Mouse (Mus musculus): ENCODE data around the gene Olfr350. TPM values are rescaled to one million over a fixed set of nuclear protein-coding genes. Genes with fewer than 3 reads are reported as not detected.

Olfr350 gene
- polyA plus RNA-seq (2012; ENCODE audit: insufficient read depth, insufficient read length, low replicate concordance, missing spikeins) = not detected in 2 replicates

DNA sequence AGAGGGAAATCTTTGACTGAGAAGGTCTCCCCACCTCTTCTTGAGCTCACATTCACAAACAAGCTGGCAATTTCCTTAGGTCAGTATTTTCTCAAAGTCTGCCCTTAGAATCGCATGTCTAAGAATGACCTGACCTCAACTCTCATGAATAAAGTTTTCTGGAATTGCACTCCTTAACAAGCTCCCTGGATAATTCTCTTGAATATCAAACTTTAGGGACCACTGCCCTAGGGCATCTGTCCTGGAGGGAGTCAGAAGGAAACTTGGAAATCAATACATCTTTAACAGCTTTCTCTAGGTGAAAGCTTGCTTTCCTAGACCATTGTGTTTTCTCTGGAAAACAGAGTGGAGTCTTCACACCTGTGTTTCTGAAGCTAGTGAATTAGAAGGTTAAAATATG lies at the start of gene Olfr350:
Gene Olfr350, plus strand, starts transcription at position 301 of the 400 bp plus-strand sequence.
- Histone ChIP-seq H3K27ac (ENCODE audit: insufficient read depth, low read depth, low read length) (no peak within 1 kb of the TSS), H3K4me3 (ENCODE audit: insufficient read depth, low read depth, low read length) (no peak within 1 kb of the TSS), H3K4me1 (ENCODE audit: control insufficient read depth, insufficient read depth, low read length) (no peaks in the 10 kb centered on the region)
- 90% methylated on average over 1 of the region's 1 CpGs for WGBS
- TF ChIP-seq CTCF (IDR thresholded peaks at IDR 0.05; ENCODE audit: insufficient read depth, low read depth, low read length) (no peak), POLR2A (IDR thresholded peaks at IDR 0.05; ENCODE audit: insufficient read depth, low read depth, low read length) (no peak)

DNA sequence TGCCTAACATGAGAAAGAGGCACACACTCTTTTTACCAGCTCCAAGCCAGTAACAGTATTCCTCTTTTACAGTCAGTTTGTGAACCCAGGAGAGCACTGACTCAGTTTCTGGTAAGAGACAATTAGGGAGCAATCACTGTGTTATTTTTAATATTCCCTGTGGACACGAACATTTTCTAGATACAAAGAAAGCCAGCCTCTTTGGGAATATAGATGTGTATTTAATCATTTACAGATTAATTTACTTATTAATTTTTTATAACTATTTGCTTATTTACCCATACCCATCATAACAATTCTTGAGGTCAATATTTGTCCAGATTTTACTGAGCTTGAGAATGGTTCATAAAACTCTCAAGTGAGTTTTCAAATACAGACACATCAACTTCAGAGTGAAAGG lies 29.2 kb upstream of the Olfr350 start, which contains the start of gene Olfr3:
Gene Olfr3, minus strand, starts transcription at position 101 of the 400 bp plus-strand sequence.
- H3K4me3 ChIP-seq (ENCODE audit: insufficient read depth, low read depth, low read length) = no peak within 1 kb of the TSS
- TF ChIP-seq POLR2A (IDR thresholded peaks at IDR 0.05; ENCODE audit: insufficient read depth, low read depth, low read length) = no peak
- no peak for TF ChIP-seq CTCF (IDR thresholded peaks at IDR 0.05; ENCODE audit: insufficient read depth, low read depth, low read length)
- 70% methylated on average over 1 of the region's 1 CpGs for WGBS
- no peaks in the 10 kb centered on the region for H3K4me1 ChIP-seq (ENCODE audit: control insufficient read depth, insufficient read depth, low read length)
- H3K27ac ChIP-seq (ENCODE audit: insufficient read depth, low read depth, low read length) = no peak within 1 kb of the TSS

DNA sequence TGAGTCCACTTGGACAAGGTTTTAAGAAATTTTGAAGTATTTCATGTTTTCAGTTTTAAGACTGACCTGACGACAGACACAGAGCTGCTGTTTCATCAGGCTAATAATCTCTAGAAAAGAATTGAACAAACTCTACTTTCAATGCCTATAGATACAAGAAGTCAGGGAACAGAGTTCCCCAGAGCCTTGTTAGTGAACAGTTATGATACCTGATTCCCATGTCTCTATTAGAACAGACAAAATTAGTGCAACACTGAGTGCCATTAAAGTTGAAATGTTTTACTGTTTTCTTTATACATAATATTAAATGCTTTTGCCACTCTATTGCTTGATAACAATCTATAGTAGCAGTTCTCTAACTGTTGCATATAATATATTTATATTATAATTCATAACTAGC lies 16.4 kb downstream of the Olfr350 start, which contains the start of gene Olfr351:
Gene Olfr351, minus strand, starts transcription at position 101 of the 400 bp plus-strand sequence.
- Histone ChIP-seq H3K4me3 (ENCODE audit: insufficient read depth, low read depth, low read length) (no peak within 1 kb of the TSS), H3K4me1 (ENCODE audit: control insufficient read depth, insufficient read depth, low read length) (no peaks in the 10 kb centered on the region), H3K27ac (ENCODE audit: insufficient read depth, low read depth, low read length) (no peak within 1 kb of the TSS)
- TF ChIP-seq POLR2A (IDR thresholded peaks at IDR 0.05; ENCODE audit: insufficient read depth, low read depth, low read length) (no peak), CTCF (IDR thresholded peaks at IDR 0.05; ENCODE audit: insufficient read depth, low read depth, low read length) (no peak)
- 86% methylated on average over 1 of the region's 1 CpGs for WGBS

DNA sequence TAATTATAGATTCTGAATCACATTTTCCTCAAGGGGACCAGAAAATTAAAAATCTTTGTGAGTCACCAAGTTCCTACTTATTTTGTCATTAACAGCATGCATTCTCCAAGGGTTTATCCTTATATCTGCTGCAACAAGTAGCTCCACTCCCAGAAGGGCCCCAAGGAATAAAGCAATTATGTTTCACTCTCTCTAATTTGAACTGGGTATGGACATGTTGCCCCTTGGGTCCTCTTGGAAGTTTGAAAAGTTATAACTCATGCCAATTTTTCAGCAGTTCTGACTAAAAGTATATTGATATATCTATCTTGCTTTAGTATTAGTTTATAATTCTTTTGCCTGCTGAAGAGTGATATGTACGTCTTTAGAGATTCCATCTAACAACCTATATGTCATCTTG lies 22.1 kb downstream of the Olfr350 start, which contains the start of gene Olfr352:
Gene Olfr352, plus strand, starts transcription at position 301 of the 400 bp plus-strand sequence.
- Histone ChIP-seq H3K4me1 (ENCODE audit: control insufficient read depth, insufficient read depth, low read length) (no peaks in the 10 kb centered on the region), H3K4me3 (ENCODE audit: insufficient read depth, low read depth, low read length) (no peak within 1 kb of the TSS), H3K27ac (ENCODE audit: insufficient read depth, low read depth, low read length) (no peak within 1 kb of the TSS)
- 83% methylated on average over 1 of the region's 1 CpGs for WGBS
- TF ChIP-seq POLR2A (IDR thresholded peaks at IDR 0.05; ENCODE audit: insufficient read depth, low read depth, low read length) (no peak), CTCF (IDR thresholded peaks at IDR 0.05; ENCODE audit: insufficient read depth, low read depth, low read length) (no peak)

DNA sequence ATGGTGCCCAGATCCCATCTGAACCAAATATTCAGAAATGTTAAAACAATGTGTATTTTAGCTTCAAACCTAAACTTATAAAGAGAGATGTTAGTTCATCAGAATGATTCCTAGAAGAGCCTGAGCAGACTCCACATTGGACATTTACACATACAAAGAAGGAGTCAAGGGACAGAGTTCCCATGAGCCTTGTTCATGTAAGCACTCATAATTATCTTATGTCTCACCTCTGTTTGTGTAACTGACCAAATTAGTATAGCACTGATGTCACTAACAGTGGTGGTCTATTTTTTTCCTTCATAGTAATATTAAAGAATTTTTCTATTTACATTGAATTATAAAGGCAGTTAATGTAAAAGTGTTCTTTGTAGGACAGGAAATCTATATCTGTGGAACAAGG lies 46.7 kb downstream of the Olfr350 start, which contains the start of gene Olfr353:
Gene Olfr353, minus strand, starts transcription at position 101 of the 400 bp plus-strand sequence.
- TF ChIP-seq POLR2A (IDR thresholded peaks at IDR 0.05; ENCODE audit: insufficient read depth, low read depth, low read length) (no peak), CTCF (IDR thresholded peaks at IDR 0.05; ENCODE audit: insufficient read depth, low read depth, low read length) (no peak)
- no peak within 1 kb of the TSS for H3K27ac ChIP-seq (ENCODE audit: insufficient read depth, low read depth, low read length)
- H3K4me1 ChIP-seq (ENCODE audit: control insufficient read depth, insufficient read depth, low read length) = no peaks in the 10 kb centered on the region
- no peak within 1 kb of the TSS for H3K4me3 ChIP-seq (ENCODE audit: insufficient read depth, low read depth, low read length)

DNA sequence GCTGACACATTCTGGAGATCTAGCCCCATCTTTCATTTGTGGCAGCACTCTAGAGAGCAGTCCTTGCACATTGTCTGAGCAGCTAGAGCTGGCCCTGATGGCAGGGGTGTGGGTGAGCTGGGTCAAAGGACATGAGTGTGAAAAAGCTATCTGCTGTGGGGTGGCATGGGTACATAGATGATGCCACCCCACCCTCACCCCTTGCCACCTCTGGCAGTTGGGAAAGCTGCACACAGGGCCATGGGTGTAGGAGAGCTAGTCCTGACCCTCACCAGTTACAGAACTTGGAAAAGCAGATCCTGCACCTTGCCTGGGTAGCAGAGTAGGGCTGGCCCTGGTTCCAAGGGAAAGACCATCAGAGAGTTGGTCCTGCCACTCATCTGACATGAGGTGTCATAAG lies 51.0 kb downstream of the Olfr350 start:
- TF ChIP-seq CTCF (IDR thresholded peaks at IDR 0.05; ENCODE audit: insufficient read depth, low read depth, low read length) (no peak), POLR2A (IDR thresholded peaks at IDR 0.05; ENCODE audit: insufficient read depth, low read depth, low read length) (no peak)
- H3K4me1 ChIP-seq (ENCODE audit: control insufficient read depth, insufficient read depth, low read length) = no peaks in the 10 kb centered on the region
- H3K27ac ChIP-seq (ENCODE audit: insufficient read depth, low read depth, low read length) = no peak overlapping the region
- H3K4me3 ChIP-seq (ENCODE audit: insufficient read depth, low read depth, low read length) = no peak overlapping the region

Other genes with a start within 250 kb of the Olfr350 start
- gene Olfr345, start 206.3 kb upstream of the Olfr350 start, polyA plus RNA-seq (2012; ENCODE audit: insufficient read depth, insufficient read length, low replicate concordance, missing spikeins) = not detected in 2 replicates
- not detected in 2 replicates for gene Olfr346, start 160.5 kb upstream of the Olfr350 start, polyA plus RNA-seq (2012; ENCODE audit: insufficient read depth, insufficient read length, low replicate concordance, missing spikeins)
- not detected in 2 replicates for gene Olfr347, start 114.4 kb upstream of the Olfr350 start, polyA plus RNA-seq (2012; ENCODE audit: insufficient read depth, insufficient read length, low replicate concordance, missing spikeins)
- gene Olfr348, start 62.0 kb upstream of the Olfr350 start, polyA plus RNA-seq (2012; ENCODE audit: insufficient read depth, insufficient read length, low replicate concordance, missing spikeins) = not detected in 2 replicates
- gene Olfr50, start 55.8 kb upstream of the Olfr350 start, polyA plus RNA-seq (2012; ENCODE audit: insufficient read depth, insufficient read length, low replicate concordance, missing spikeins) = not detected in 2 replicates
- gene Olfr3, start 29.3 kb upstream of the Olfr350 start, polyA plus RNA-seq (2012; ENCODE audit: insufficient read depth, insufficient read length, low replicate concordance, missing spikeins) = not detected in 2 replicates
- gene Olfr351, start 16.4 kb downstream of the Olfr350 start, polyA plus RNA-seq (2012; ENCODE audit: insufficient read depth, insufficient read length, low replicate concordance, missing spikeins) = not detected in 2 replicates
- gene Olfr352, start 22.1 kb downstream of the Olfr350 start, polyA plus RNA-seq (2012; ENCODE audit: insufficient read depth, insufficient read length, low replicate concordance, missing spikeins) = not detected in 2 replicates
- not detected in 2 replicates for gene Olfr353, start 46.6 kb downstream of the Olfr350 start, polyA plus RNA-seq (2012; ENCODE audit: insufficient read depth, insufficient read length, low replicate concordance, missing spikeins)
- gene Olfr354, start 59.4 kb downstream of the Olfr350 start, polyA plus RNA-seq (2012; ENCODE audit: insufficient read depth, insufficient read length, low replicate concordance, missing spikeins) = not detected in 2 replicates
- gene Olfr355, start 82.6 kb downstream of the Olfr350 start, polyA plus RNA-seq (2012; ENCODE audit: insufficient read depth, insufficient read length, low replicate concordance, missing spikeins) = not detected in 2 replicates
- gene Olfr356, start 90.8 kb downstream of the Olfr350 start, polyA plus RNA-seq (2012; ENCODE audit: insufficient read depth, insufficient read length, low replicate concordance, missing spikeins) = not detected in 2 replicates
- gene Olfr357, start 147.5 kb downstream of the Olfr350 start, polyA plus RNA-seq (2012; ENCODE audit: insufficient read depth, insufficient read length, low replicate concordance, missing spikeins) = not detected in 2 replicates
- not detected in 2 replicates for gene Olfr358, start 163.0 kb downstream of the Olfr350 start, polyA plus RNA-seq (2012; ENCODE audit: insufficient read depth, insufficient read length, low replicate concordance, missing spikeins)
- gene Olfr360, start 219.4 kb downstream of the Olfr350 start, polyA plus RNA-seq (2012; ENCODE audit: insufficient read depth, insufficient read length, low replicate concordance, missing spikeins) = not detected in 2 replicates
- not detected in 2 replicates for gene Olfr361, start 243.0 kb downstream of the Olfr350 start, polyA plus RNA-seq (2012; ENCODE audit: insufficient read depth, insufficient read length, low replicate concordance, missing spikeins)